Mouse (Mus musculus): ENCODE data around the gene Gm5414.

The Gm5414 gene

GRCm38 (mm10) chr15:101627884-101628283 lies at the start of gene Gm5414:
Gene Gm5414 (minus strand): TSS chr15:101628188.
- no peak for DNase-seq (ENCODE audit: low read depth, low spot score)

DNA sequence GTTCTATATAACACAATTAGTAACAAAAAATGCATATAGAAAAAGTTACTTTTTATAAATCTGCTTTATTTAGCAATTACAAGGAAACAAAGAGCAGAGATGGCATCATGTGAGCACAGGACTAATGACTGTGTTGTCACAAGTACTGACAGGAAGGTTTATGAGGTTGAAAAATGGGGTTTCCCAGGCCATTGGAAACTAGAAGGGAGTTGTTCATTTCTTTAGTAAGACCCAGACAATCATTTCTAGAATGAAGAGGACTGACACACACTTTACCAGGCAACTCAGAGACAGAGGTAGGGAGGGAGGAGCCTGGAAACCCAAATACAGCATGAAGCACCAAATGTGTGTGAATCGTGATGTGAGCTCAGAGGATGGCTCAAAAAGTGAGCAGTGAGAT lies 48.0 kb upstream of the Gm5414 start:
- DNase-seq (ENCODE audit: low read depth, low spot score), result no peak

DNA sequence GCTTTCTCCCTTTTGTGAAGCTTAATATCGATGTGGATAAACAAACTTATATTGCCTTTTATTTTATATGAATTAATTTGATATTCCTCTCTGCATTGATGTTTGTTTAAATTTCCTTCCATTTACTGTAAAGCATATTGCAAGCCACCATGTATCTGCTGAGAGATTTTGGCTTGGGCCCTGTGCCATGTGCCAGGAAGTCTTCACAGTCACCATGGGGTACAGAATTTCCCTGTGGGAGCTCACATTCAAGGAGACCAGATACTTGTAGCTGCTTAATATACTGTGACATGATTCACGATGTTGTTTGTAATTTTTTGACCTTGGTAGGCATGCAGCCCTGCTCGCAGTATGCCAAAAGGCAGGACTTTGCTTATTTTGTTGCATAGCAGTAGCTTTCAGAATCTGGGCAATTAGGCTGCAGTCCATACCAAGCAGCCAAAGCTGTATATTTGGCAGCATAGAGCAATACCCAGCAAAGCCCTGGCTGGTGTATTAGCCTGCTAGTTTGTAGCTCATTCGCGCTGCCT lies 24.8 kb upstream of the Gm5414 start:
- no peak for DNase-seq (ENCODE audit: low read depth, low spot score)

- DNase-seq (ENCODE audit: low read depth, low spot score), result no peak
Measured at GRCm38 (mm10) chr15:101647280-101647679, 19.3 kb upstream of the Gm5414 start, which contains the start of gene Gm5478. Gene Gm5478 (minus strand): TSS chr15:101647380.

DNA sequence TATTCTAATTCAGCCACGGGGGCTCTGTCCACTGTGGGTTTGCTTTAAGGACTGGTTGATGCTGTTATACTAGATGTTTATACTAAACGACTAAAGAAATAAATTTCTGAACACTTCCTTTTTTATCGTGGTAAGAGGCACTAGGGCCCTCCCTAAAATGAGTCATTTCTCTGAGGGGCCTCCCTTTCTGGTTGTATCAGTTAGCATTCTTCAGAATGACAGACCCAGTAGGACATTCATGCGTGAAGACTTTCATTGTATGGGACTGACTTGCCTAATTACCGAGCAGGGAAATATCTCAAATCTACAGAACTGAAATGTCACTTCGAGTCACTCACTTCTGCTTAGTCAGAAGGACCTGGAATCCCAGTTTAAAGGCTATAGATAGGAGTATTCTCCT lies 28.9 kb downstream of the Gm5414 start:
- DNase-seq (ENCODE audit: low read depth, low spot score), result no peak

GRCm38 (mm10) chr15:101588216-101588615 lies 39.8 kb downstream of the Gm5414 start:
- DNase-seq (ENCODE audit: low read depth, low spot score), result no peak

DNA sequence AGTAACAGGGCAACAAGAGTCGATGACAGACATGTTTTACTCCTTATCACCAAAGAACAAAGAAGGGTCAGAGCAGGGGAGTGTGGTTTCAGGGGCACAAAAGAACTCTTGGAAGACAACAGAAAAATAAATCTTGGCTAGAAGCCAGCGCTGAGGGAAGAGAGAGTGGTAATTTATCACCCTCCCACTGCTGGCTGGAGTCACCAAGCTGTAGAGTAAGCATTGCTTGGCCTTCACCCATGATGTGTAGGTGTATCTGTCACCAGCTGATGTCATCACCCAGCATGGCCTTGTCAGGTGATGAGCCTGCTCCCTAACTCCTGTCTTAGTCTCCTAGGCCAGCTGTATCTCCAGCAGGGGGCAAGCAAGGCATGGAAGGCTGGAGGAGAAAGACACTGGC lies 43.5 kb downstream of the Gm5414 start:
- no peak for DNase-seq (ENCODE audit: low read depth, low spot score)

GRCm38 (mm10) chr15:101583211-101583965 lies 44.6 kb downstream of the Gm5414 start:
- DNase-seq (ENCODE audit: low read depth, low spot score), result no peak

DNA sequence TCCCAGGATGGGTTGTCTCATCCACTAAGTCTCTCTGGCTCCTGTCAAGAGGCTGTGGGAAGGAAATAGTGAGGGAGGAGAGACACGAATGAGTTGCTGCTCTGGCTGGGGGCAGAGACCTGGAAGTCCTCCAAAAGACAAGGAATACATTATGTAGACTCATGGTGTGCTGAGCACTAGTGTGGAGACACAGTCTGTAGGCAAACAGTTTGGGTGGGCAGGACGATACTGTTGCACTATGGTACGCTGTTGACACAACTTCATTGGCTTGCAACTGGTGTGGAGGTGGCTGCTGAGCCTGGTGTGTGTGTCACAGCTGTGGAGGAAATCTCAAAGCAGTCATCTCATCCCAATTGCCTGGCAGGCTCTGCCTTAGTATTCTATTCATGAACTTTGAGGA lies 46.3 kb downstream of the Gm5414 start:
- no peak for DNase-seq (ENCODE audit: low read depth, low spot score)

DNA sequence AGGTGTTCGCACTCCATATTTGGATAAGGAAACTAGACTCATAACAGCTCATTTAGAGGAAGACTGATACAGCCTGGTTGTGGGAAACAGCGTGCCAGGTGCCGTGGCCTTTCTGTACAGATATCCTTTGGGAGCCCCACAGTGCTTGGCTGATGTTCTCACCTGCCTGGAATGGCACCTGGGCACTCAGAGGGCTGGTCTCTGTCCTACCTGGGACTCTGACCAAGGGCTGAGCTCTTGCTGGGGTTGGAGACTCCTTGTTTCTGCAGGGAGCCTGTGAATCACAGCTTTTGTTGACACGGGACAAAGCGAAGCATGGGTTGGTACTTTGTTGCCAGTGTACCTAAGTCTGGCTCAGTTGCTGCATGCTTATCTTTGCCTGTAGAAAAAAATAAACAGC lies 52.5 kb downstream of the Gm5414 start:
- DNase-seq (ENCODE audit: low read depth, low spot score), result no peak

All from forelimb bud, embryonic 11.5 days (tissue).